Mouse (Mus musculus): ENCODE data around the gene Pagr1b. TPM values are rescaled to one million over a fixed set of nuclear protein-coding genes. Genes with fewer than 3 reads are reported as not detected.

Pagr1b gene
- polyA plus RNA-seq, 1 experiment from 2014 or later: 1.2 TPM

GRCm38 (mm10) chr7:127003620-127004019 lies 12.7 kb downstream of the Pagr1b start:
- DNase-seq (ENCODE audit: low spot score): no peak

- peak; percentile 42 for DNase-seq (ENCODE audit: low spot score)
These were observed 16.7 kb downstream of the Pagr1b start for GRCm38 (mm10) chr7:126999568-126999967.

- no peak for DNase-seq (ENCODE audit: low spot score)
These were observed 19.8 kb downstream of the Pagr1b start for GRCm38 (mm10) chr7:126996449-126996848.

GRCm38 (mm10) chr7:126988816-126989215 lies 27.5 kb downstream of the Pagr1b start:
- DNase-seq (ENCODE audit: low spot score): no peak

GRCm38 (mm10) chr7:126986319-126986718 lies 30.0 kb downstream of the Pagr1b start:
- DNase-seq (ENCODE audit: low spot score): peak; percentile 32

GRCm38 (mm10) chr7:126984667-126985444 lies 31.4 kb downstream of the Pagr1b start:
- DNase-seq (ENCODE audit: low spot score): no peak

DNA sequence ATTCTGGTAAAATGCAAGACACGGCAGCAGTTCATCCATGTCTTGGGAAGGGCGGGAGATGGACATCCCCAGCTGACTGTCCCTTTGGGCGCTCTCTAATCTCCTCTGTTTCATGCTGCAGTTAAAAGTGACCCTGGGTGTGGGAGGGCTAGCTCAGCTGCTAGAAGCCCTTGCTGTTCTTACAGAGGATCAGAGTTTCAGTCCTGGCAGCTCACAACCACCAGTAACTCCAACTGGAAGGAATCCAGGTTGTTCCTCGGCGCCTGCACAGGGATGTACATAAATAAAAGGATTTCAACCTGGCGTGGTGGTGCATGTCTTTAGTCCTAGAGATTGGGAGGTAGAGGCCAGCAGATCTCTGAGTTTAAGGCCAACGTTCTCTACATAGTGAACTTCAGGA lies 33.2 kb downstream of the Pagr1b start:
- DNase-seq (ENCODE audit: low spot score): no peak

DNA sequence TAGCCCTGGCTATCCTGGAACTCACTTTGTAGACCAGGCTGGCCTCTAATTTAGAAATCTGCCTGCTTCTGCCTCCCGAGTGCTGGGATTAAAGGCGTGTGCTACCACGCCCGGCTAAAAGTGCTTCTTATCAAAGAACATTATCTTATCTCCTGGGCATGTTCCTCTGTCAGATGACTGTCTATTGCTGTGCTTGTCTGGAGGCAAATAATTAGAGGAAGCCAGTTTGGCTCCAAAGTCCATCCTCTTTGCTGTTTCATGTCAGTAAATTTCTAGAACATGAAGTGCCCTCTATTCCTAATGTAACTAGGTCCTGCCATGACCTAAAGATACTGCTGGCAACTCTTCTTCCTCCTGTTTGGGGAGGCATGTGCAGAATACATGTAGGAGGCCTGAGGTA lies 34.2 kb downstream of the Pagr1b start:
- no peak for DNase-seq (ENCODE audit: low spot score)

- no peak for DNase-seq (ENCODE audit: low spot score)
These were observed 34.7 kb downstream of the Pagr1b start for GRCm38 (mm10) chr7:126981601-126982000.

- no peak for DNase-seq (ENCODE audit: low spot score)
These were observed 37.4 kb downstream of the Pagr1b start for GRCm38 (mm10) chr7:126978841-126979240.

DNA sequence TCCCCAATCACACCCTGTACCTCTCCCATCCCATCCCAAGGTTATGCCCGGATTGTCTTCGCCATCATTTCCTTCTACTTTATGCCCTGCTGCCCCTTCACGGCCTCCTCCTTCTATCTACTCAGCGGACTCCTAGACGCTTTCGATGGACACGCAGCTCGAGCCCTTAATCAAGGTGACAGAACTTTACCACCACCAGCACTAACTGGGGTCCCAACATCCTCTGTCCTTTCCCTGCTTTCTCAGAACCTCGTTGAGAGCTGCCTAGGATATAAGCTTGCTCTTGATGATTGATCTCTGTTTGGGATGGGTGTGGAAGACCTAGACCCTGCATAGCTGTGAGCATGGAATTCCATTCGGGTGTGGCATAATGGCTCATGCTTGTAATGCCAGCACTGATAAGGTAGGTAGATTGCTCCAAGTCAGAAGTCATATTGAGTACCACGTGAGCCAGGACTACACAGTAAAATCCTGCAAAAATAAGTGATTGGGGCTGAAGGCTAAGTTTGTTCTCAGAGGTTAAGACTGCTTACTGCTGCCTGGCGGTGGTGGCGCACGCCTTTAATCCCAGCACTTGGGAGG lies 39.3 kb downstream of the Pagr1b start:
- DNase-seq (ENCODE audit: low spot score): no peak

- peak; percentile 97 for DNase-seq (ENCODE audit: low spot score)
These were observed 40.1 kb downstream of the Pagr1b start, which contains the start of gene Cdiptos for GRCm38 (mm10) chr7:126975950-126976866. Gene Cdiptos, minus strand, starts transcription at chr7:126976098.

- DNase-seq (ENCODE audit: low spot score): no peak
These were observed 40.6 kb downstream of the Pagr1b start, which contains the start of gene Cdipt for GRCm38 (mm10) chr7:126975893-126975949. Gene Cdipt, plus strand, starts transcription at chr7:126975914.

- no peak for DNase-seq (ENCODE audit: low spot score)
These were observed 40.8 kb downstream of the Pagr1b start for GRCm38 (mm10) chr7:126975493-126975892.

DNA sequence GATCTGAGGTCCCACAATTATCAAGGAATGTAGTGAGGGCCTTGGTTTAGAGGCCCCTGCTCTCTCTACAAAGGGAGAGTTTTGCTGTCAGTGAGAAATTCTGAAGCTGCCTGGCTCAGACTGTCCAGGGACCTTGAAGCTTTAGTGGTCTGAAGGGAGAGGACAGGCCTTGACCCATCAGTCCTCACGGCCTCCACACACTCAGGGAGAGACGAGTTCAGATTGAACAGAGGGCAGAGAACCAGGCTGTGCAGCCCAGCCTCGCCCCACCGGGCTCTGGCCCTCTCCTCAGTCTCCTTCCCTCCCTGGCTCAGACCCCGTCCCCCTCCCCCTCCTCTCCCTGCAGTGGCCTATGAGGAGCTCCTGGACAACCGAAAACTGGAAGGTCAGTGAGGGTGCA lies 48.9 kb downstream of the Pagr1b start:
- no peak for DNase-seq (ENCODE audit: low spot score)

GRCm38 (mm10) chr7:126965568-126965967 lies 50.7 kb downstream of the Pagr1b start:
- no peak for DNase-seq (ENCODE audit: low spot score)

- peak; percentile 19 for DNase-seq (ENCODE audit: low spot score)
These were observed 52.6 kb downstream of the Pagr1b start for GRCm38 (mm10) chr7:126963548-126964286.

DNA sequence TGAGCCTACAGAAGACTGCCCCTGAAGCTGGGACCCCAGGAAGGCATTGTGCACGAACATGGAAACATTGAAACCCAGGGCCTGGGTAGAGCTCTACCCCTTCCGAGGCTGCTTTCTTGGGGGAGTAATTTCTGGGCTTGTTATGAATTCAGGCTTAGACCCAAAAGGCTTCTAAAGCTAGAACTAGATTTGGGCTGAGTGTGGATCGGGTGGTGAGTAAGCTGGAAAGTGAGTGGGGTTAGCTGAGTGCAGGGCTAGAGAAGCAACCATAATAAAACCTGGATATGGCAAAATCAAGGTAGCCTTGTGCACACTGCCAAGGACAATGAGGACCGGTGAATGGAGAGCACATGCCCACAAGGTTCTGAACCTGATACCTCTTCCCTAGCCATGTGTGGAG lies 54.3 kb downstream of the Pagr1b start:
- DNase-seq (ENCODE audit: low spot score): no peak

- DNase-seq (ENCODE audit: low spot score): no peak
These were observed 55.2 kb downstream of the Pagr1b start for GRCm38 (mm10) chr7:126961095-126961494.

GRCm38 (mm10) chr7:126959780-126960179 lies 56.5 kb downstream of the Pagr1b start:
- no peak for DNase-seq (ENCODE audit: low spot score)

- DNase-seq (ENCODE audit: low spot score): no peak
These were observed 61.2 kb downstream of the Pagr1b start for GRCm38 (mm10) chr7:126955125-126955524.

DNA sequence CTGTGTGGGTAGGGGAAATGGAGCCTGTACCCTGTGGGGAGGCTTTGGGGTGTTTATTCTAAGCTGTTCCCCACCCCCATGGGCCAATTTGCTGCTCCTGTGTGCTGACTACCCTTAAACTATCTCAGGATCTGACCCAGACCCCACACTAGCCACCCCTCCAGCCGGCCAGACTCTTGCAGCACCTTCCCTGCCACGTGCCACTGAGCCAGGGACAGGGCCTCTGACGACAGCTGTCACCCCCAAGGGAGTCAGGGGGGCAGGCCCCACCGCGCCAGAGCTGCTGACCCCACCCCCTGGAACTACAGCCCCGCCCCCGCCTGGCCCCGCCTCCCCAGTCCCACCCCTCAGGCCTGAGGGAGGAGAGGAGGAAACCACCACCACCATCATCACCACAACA lies 63.6 kb downstream of the Pagr1b start:
- DNase-seq (ENCODE audit: low spot score): peak; percentile 17
